Mouse (Mus musculus): Measurements from ENCODE around the gene Ankrd11.

Ankrd11 gene

GRCm38 (mm10) chr8:123004033-123004922, 37.8 kb downstream of the Ankrd11 start:
- no peak for DNase-seq

GRCm38 (mm10) chr8:123000311-123000710, 41.8 kb downstream of the Ankrd11 start:
- DNase-seq, result no peak

GRCm38 (mm10) chr8:122997963-122998362, 44.1 kb downstream of the Ankrd11 start:
- no peak for DNase-seq

GRCm38 (mm10) chr8:122993740-122994139, 48.3 kb downstream of the Ankrd11 start:
- no peak for DNase-seq

- no peak for DNase-seq
These were observed 49.0 kb downstream of the Ankrd11 start for GRCm38 (mm10) chr8:122993031-122993430.

GRCm38 (mm10) chr8:122992296-122992695, 49.8 kb downstream of the Ankrd11 start:
- DNase-seq, result no peak

GRCm38 (mm10) chr8:122991368-122991767, 50.7 kb downstream of the Ankrd11 start:
- DNase-seq, result no peak

- no peak for DNase-seq
These were observed 52.1 kb downstream of the Ankrd11 start for GRCm38 (mm10) chr8:122989976-122990375.

- peak; percentile 29 to 49 for DNase-seq
These were observed 53.1 kb downstream of the Ankrd11 start for GRCm38 (mm10) chr8:122988955-122989354.

GRCm38 (mm10) chr8:122987255-122987654, 54.8 kb downstream of the Ankrd11 start:
- DNase-seq, result no peak

GRCm38 (mm10) chr8:122986501-122987184, 55.4 kb downstream of the Ankrd11 start:
- DNase-seq, result no peak

GRCm38 (mm10) chr8:122984175-122984574, 57.9 kb downstream of the Ankrd11 start:
- no peak for DNase-seq

GRCm38 (mm10) chr8:122983178-122983942, 58.7 kb downstream of the Ankrd11 start:
- DNase-seq, result peak; percentile 55 to 66

- no peak for DNase-seq
These were observed 60.4 kb downstream of the Ankrd11 start for GRCm38 (mm10) chr8:122981646-122982045.

- DNase-seq, result no peak
These were observed 62.1 kb downstream of the Ankrd11 start for GRCm38 (mm10) chr8:122979865-122980509.

- DNase-seq, result no peak
These were observed 62.7 kb downstream of the Ankrd11 start for GRCm38 (mm10) chr8:122979424-122979823.

GRCm38 (mm10) chr8:122976046-122976445, 66.0 kb downstream of the Ankrd11 start:
- DNase-seq, result no peak

- no peak for DNase-seq
These were observed 72.0 kb downstream of the Ankrd11 start for GRCm38 (mm10) chr8:122969964-122970620.

GRCm38 (mm10) chr8:122968145-122968544, 73.9 kb downstream of the Ankrd11 start:
- DNase-seq, result no peak

GRCm38 (mm10) chr8:122966638-122967037, 75.4 kb downstream of the Ankrd11 start:
- no peak for DNase-seq

- no peak for DNase-seq
These were observed 80.0 kb downstream of the Ankrd11 start for GRCm38 (mm10) chr8:122962046-122962445.

GRCm38 (mm10) chr8:122961458-122961857, 80.6 kb downstream of the Ankrd11 start:
- peak in 1 of 2 experiments; percentile 29 for DNase-seq

Measured in kidney, adult 8-10 months (tissue).